Mouse (Mus musculus): Measurements from ENCODE around the gene Hist1h3g. TPM values are rescaled to one million over a fixed set of nuclear protein-coding genes. Genes with fewer than 3 reads are reported as not detected.

The Hist1h3g gene
- total RNA-seq, 1 experiment from 2014 or later: not detected

Other genes starting within 250 kb of the Hist1h3g start
- gene Zfp322a, start 166.2 kb upstream of the Hist1h3g start, total RNA-seq (2017): 34.4 and 34.6 TPM in 2 replicates
- gene Abt1, start 111.6 kb upstream of the Hist1h3g start, total RNA-seq (2017): 10.2 and 12.6 TPM in 2 replicates
- not detected in 2 replicates for gene Btn1a1, start 69.5 kb upstream of the Hist1h3g start, total RNA-seq (2017)
- 0.25 and 0.58 TPM in 2 replicates for gene Btn2a2, start 46.6 kb upstream of the Hist1h3g start, total RNA-seq (2017)
- 161 and 193 TPM in 2 replicates for gene Hist1h4h, start 4.4 kb upstream of the Hist1h3g start, total RNA-seq (2017)
- gene Hist1h2af, start 1.5 kb upstream of the Hist1h3g start, total RNA-seq (2017): 3.5 and 5.0 TPM in 2 replicates
- 5.8 and 6.4 TPM in 2 replicates for gene Hist1h2bh, start 8.0 kb downstream of the Hist1h3g start, total RNA-seq (2017)
- gene Hist1h3f, start 8.6 kb downstream of the Hist1h3g start, total RNA-seq (2017): 21.9 and 24.1 TPM in 2 replicates
- 15.2 and 27.6 TPM in 2 replicates for gene Hist1h4f, start 16.2 kb downstream of the Hist1h3g start, total RNA-seq (2017)
- 28.5 and 28.7 TPM in 2 replicates for gene Hist1h1d, start 17.8 kb downstream of the Hist1h3g start, total RNA-seq (2017)
- 50.8 and 54.4 TPM in 2 replicates for gene Hist1h3e, start 26.9 kb downstream of the Hist1h3g start, total RNA-seq (2017)
- gene Hist1h2ae, start 35.8 kb downstream of the Hist1h3g start, total RNA-seq (2017): 13.6 and 18.3 TPM in 2 replicates
- 97.4 and 145 TPM in 2 replicates for gene Hist1h2bg, start 36.0 kb downstream of the Hist1h3g start, total RNA-seq (2017)
- 32.7 and 52.5 TPM in 2 replicates for gene Hist1h2bf, start 38.8 kb downstream of the Hist1h3g start, total RNA-seq (2017)
- gene Hist1h2ad, start 39.0 kb downstream of the Hist1h3g start, total RNA-seq (2017): 33.4 and 78.8 TPM in 2 replicates
- 12.9 and 13.3 TPM in 2 replicates for gene Hist1h3d, start 40.3 kb downstream of the Hist1h3g start, total RNA-seq (2017)
- 92.3 and 119 TPM in 2 replicates for gene Hist1h4d, start 46.2 kb downstream of the Hist1h3g start, total RNA-seq (2017)
- 83.4 and 97.3 TPM in 2 replicates for gene Hist1h2be, start 85.7 kb downstream of the Hist1h3g start, total RNA-seq (2017)
- 201 and 211 TPM in 2 replicates for gene Hist1h1e, start 87.1 kb downstream of the Hist1h3g start, total RNA-seq (2017)
- 18.7 and 20.1 TPM in 2 replicates for gene Hist1h2ac, start 148.5 kb downstream of the Hist1h3g start, total RNA-seq (2017)
- 139 and 146 TPM in 2 replicates for gene Hist1h2bc, start 148.8 kb downstream of the Hist1h3g start, total RNA-seq (2017)
- gene Hist1h1t, start 160.4 kb downstream of the Hist1h3g start, total RNA-seq (2017): 2.2 TPM in 1 of 2 replicates, not detected in the other
- 116 and 135 TPM in 2 replicates for gene Hist1h4c, start 163.0 kb downstream of the Hist1h3g start, total RNA-seq (2017)
- gene Hfe, start 175.4 kb downstream of the Hist1h3g start, total RNA-seq (2017): 4.8 and 5.0 TPM in 2 replicates
- gene Hist1h1c, start 203.4 kb downstream of the Hist1h3g start, total RNA-seq (2017): 712 and 764 TPM in 2 replicates
- 4.8 TPM in 1 of 2 replicates, not detected in the other for gene Hist1h3c, start 210.2 kb downstream of the Hist1h3g start, total RNA-seq (2017)
- gene Hist1h2bb, start 211.3 kb downstream of the Hist1h3g start, total RNA-seq (2017): 77.7 and 104 TPM in 2 replicates
- 24.9 and 28.2 TPM in 2 replicates for gene Hist1h2ab, start 215.7 kb downstream of the Hist1h3g start, total RNA-seq (2017)
- 1.2 TPM in 1 of 2 replicates, not detected in the other for gene Hist1h3b, start 216.8 kb downstream of the Hist1h3g start, total RNA-seq (2017)
- 9.3 and 36.7 TPM in 2 replicates for gene Hist1h4b, start 221.6 kb downstream of the Hist1h3g start, total RNA-seq (2017)
- gene Hist1h4a, start 225.8 kb downstream of the Hist1h3g start, total RNA-seq (2017): 30.0 and 55.5 TPM in 2 replicates
- 38.6 and 45.9 TPM in 2 replicates for gene Hist1h3a, start 227.0 kb downstream of the Hist1h3g start, total RNA-seq (2017)
- 74.8 and 84.1 TPM in 2 replicates for gene Hist1h1a, start 228.2 kb downstream of the Hist1h3g start, total RNA-seq (2017)
- not detected in 2 replicates for gene Trim38, start 234.5 kb downstream of the Hist1h3g start, total RNA-seq (2017)

Measured in neutrophil, adult 5-6 weeks (primary cell).